Mouse (Mus musculus): ENCODE measurements at regions not wholly inside any gene's neighbourhood (a gene's known extent, or its start where the extent isn't known, plus 50 kb on each side); places are given as distances from the start of the nearest gene placed in this dataset.

GRCm38 (mm10) chr9:115642032-115642431, 267.2 kb upstream of the Gadl1 start:
- Histone ChIP-seq H3K4me3 (replicated peaks) (no peak overlapping the region), H3K36me3 (replicated peaks; ENCODE audit: low read length) (peaks cover 8% of the 10 kb centered on the region), H3K27me3 (replicated peaks) (peaks cover 4% of the 10 kb centered on the region), H3K4me1 (peaks cover 2% of the 10 kb centered on the region; the same call in 1 of the 2 replicates), H3K9me3 (peaks cover 32% of the 10 kb centered on the region)
- TF ChIP-seq GATA1 (IDR thresholded peaks at IDR 0.05; ENCODE audit: borderline replicate concordance, low read length) (no peak), FLI1 (IDR thresholded peaks at IDR 0.05; ENCODE audit: low read length) (no peak)

DNA sequence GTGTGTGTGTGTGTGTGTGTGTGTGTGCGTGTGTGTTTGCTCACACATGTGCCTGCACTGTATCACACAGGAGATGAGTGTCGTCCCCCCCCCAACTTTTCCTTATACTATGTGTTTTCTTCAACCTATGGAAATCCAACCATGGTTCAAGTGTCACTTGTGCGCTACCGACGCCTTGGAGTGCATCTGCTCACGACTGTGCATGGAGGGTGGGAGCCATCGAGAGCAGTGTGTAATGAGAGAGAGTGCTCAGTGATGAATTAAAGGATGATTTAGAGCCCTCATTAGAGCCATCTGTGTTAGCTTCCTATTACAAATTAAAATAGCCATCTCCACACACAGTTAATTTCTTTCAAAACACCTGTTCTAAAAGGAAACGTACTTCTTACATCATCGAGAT, 264.3 kb upstream of the Gadl1 start:
- peaks cover 34% of the 10 kb centered on the region for H3K9me3 ChIP-seq
- no peak for TF ChIP-seq FLI1 (IDR thresholded peaks at IDR 0.05; ENCODE audit: low read length)
- TF ChIP-seq GATA1 (IDR thresholded peaks at IDR 0.05; ENCODE audit: borderline replicate concordance, low read length) = no peak

DNA sequence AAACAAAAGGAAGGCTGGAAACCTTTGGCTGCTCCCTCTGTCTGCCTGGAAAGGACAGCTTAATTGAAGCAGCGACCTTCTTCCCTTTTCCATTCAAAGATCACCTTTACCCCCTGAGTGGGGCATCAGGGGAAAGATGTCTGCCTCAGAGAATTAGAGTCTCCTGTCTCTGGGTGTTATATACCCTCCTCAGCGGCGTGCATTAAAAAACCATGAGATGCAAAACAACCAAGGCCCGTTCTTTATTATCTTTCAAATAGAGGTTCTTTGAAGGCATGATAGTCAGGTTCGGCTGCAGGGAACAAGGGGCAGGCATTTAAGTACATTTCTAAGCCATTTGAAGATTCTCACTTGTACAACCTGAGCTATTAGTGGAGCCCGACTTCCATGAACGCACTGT, 263.0 kb upstream of the Gadl1 start:
- H3K36me3 ChIP-seq (replicated peaks; ENCODE audit: low read length) = peaks cover 6% of the 10 kb centered on the region
- H3K4me1 ChIP-seq = peaks cover 8% of the 10 kb centered on the region
- no peak overlapping the region for H3K4me3 ChIP-seq (replicated peaks)
- peaks cover 28% of the 10 kb centered on the region for H3K9me3 ChIP-seq
- peaks cover 8% of the 10 kb centered on the region for H3K27me3 ChIP-seq (replicated peaks)
- TF ChIP-seq FLI1 (IDR thresholded peaks at IDR 0.05; ENCODE audit: low read length) (no peak), GATA1 (IDR thresholded peaks at IDR 0.05; ENCODE audit: borderline replicate concordance, low read length) (no peak)

More for the DNA sequence above, 264.3 kb upstream of the Gadl1 start:
- Histone ChIP-seq H3K4me1 (no peaks in the 10 kb centered on the region), H3K27me3 (replicated peaks) (peaks cover 8% of the 10 kb centered on the region), H3K36me3 (replicated peaks; ENCODE audit: low read length) (peaks cover 8% of the 10 kb centered on the region), H3K4me3 (replicated peaks) (no peak overlapping the region)

GRCm38 (mm10) chr9:115651708-115652107, 257.5 kb upstream of the Gadl1 start:
- H3K4me3 ChIP-seq (replicated peaks) = no peak overlapping the region
- TF ChIP-seq FLI1 (IDR thresholded peaks at IDR 0.05; ENCODE audit: low read length) (no peak), GATA1 (IDR thresholded peaks at IDR 0.05; ENCODE audit: borderline replicate concordance, low read length) (no peak)
- H3K27me3 ChIP-seq (replicated peaks) = peaks cover 5% of the 10 kb centered on the region
- peaks cover 8% of the 10 kb centered on the region for H3K36me3 ChIP-seq (replicated peaks; ENCODE audit: low read length)
- peaks cover 17% of the 10 kb centered on the region for H3K9me3 ChIP-seq
- peaks cover 48% of the 10 kb centered on the region for H3K4me1 ChIP-seq

DNA sequence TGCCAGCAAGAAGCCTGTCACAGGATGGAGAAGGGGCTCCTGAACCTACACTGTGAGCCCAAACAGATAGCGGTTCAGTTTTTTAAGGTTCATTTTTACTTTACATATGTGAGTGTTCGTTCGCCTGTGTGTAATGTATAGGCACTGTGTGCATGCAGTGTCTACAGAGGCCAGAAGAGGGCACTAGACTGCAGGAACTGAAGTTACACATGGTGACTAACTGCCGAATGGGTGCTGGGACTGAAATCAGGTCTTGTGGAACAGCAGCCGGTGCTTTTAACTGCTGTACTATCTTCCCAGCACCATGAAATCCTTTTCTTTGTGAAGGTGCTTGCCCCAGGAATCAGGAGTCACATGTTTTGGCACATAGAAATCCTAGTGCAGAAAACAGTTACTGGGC, 256.1 kb upstream of the Gadl1 start:
- peaks cover 8% of the 10 kb centered on the region for H3K36me3 ChIP-seq (replicated peaks; ENCODE audit: low read length)
- no peaks in the 10 kb centered on the region for H3K27me3 ChIP-seq (replicated peaks)

DNA sequence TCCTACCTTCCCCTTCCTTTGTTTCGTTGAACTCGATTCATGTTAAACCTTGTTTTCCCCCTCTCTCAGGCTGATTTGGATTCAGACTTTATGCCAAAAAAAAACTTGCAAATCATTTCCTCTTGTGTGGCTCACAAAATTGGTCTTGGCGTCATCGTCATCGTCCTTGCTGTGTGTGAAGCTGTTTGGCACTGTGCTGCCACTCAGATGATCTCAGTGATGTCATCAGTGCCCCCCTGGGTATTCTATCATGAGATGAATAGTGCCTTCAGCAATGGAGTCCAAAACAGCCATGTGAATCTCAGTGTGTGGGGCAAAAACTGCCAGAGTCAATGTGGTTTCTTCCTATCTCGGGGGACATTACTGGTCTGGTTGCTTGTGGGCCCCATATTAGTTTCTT, 254.3 kb upstream of the Gadl1 start:
- Histone ChIP-seq H3K4me1 (peaks cover 68% of the 10 kb centered on the region), H3K9me3 (peaks cover 23% of the 10 kb centered on the region)

More for the DNA sequence above, 256.1 kb upstream of the Gadl1 start:
- TF ChIP-seq GATA1 (IDR thresholded peaks at IDR 0.05; ENCODE audit: borderline replicate concordance, low read length) (no peak), FLI1 (IDR thresholded peaks at IDR 0.05; ENCODE audit: low read length) (no peak)
- peaks cover 62% of the 10 kb centered on the region for H3K4me1 ChIP-seq
- H3K4me3 ChIP-seq (replicated peaks) = no peak overlapping the region
- H3K9me3 ChIP-seq = peaks cover 17% of the 10 kb centered on the region

GRCm38 (mm10) chr9:115656538-115656937, 252.7 kb upstream of the Gadl1 start:
- Histone ChIP-seq H3K36me3 (replicated peaks; ENCODE audit: low read length) (peaks cover 15% of the 10 kb centered on the region), H3K4me1 (peaks cover 73% of the 10 kb centered on the region), H3K4me3 (replicated peaks) (no peak overlapping the region), H3K9me3 (peaks cover 26% of the 10 kb centered on the region), H3K27me3 (replicated peaks) (no peaks in the 10 kb centered on the region)
- no peak for TF ChIP-seq GATA1 (IDR thresholded peaks at IDR 0.05; ENCODE audit: borderline replicate concordance, low read length)
- TF ChIP-seq FLI1 (IDR thresholded peaks at IDR 0.05; ENCODE audit: low read length) = no peak

More for the DNA sequence above, 254.3 kb upstream of the Gadl1 start:
- no peaks in the 10 kb centered on the region for H3K27me3 ChIP-seq (replicated peaks)
- peaks cover 15% of the 10 kb centered on the region for H3K36me3 ChIP-seq (replicated peaks; ENCODE audit: low read length)
- no peak for TF ChIP-seq GATA1 (IDR thresholded peaks at IDR 0.05; ENCODE audit: borderline replicate concordance, low read length)
- H3K4me3 ChIP-seq (replicated peaks) = peak overlapping the region; percentile 69

DNA sequence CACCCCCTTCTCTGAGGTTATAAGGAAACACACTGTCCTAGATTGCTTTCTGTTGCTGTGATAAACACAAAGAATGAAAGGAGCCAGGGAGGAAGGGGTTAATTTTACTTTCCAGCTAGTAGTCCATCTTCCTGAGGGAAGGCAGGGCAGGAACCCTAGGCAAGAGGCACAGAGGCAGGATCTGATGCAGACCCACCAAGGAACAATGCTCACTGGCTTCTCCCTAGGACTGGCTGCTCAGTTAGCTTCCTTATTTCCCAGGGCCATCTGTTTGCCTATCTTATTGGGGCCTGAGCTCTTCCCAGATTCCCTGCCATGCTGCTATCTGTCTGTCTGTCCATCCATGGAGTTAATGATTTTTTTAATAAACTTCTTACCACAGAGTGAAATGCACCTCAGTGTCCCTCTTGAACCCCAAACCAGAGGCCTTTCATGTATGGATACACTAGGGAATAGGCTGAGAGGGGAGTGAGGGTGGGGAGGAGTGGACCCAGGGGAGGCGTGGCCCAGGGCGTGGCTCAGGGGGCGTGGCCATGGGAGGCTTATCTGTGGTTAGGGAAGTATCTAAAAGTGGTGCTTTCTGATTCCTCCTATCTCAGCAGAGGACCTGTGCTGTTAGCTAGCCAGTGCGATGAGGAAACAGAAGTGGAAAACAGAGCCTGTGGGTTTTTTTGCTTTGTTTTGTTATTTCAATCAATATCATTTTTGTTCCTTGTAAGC, 252.1 kb upstream of the Gadl1 start:
- Histone ChIP-seq H3K4me3 (replicated peaks) (no peak overlapping the region), H3K36me3 (replicated peaks; ENCODE audit: low read length) (peaks cover 15% of the 10 kb centered on the region), H3K27me3 (replicated peaks) (no peaks in the 10 kb centered on the region), H3K9me3 (peaks cover 26% of the 10 kb centered on the region), H3K4me1 (peaks cover 68% of the 10 kb centered on the region)
- TF ChIP-seq GATA1 (IDR thresholded peaks at IDR 0.05; ENCODE audit: borderline replicate concordance, low read length) (no peak), FLI1 (IDR thresholded peaks at IDR 0.05; ENCODE audit: low read length) (no peak)

GRCm38 (mm10) chr9:115658477-115658876, 250.8 kb upstream of the Gadl1 start:
- H3K36me3 ChIP-seq (replicated peaks; ENCODE audit: low read length) = peaks cover 7% of the 10 kb centered on the region
- H3K27me3 ChIP-seq (replicated peaks) = no peaks in the 10 kb centered on the region
- peaks cover 68% of the 10 kb centered on the region for H3K4me1 ChIP-seq
- H3K9me3 ChIP-seq = peaks cover 15% of the 10 kb centered on the region
- H3K4me3 ChIP-seq (replicated peaks) = no peak overlapping the region
- no peak for TF ChIP-seq FLI1 (IDR thresholded peaks at IDR 0.05; ENCODE audit: low read length)
- no peak for TF ChIP-seq GATA1 (IDR thresholded peaks at IDR 0.05; ENCODE audit: borderline replicate concordance, low read length)

DNA sequence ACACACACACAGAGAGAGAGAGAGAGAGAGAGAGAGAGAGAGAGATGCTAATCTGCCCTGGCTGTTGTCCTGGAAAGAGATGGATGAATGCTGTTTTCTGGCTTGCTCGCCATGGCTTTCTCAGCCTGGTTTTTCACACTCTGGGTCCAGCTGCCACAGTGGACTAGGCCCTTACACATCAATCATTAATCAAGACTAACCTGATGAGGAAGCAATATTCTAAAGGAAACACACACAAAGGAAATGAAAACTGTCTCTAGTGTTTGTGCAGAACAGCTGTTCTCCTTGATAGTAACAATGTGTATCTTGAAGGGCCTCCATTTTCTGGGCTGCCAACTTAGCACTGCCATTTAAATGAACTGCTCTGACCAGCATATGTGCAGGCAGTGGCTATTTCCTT, 248.9 kb upstream of the Gadl1 start:
- Histone ChIP-seq H3K4me1 (peaks cover 60% of the 10 kb centered on the region), H3K4me3 (replicated peaks) (no peak overlapping the region), H3K9me3 (peaks cover 14% of the 10 kb centered on the region), H3K27me3 (replicated peaks) (no peaks in the 10 kb centered on the region), H3K36me3 (replicated peaks; ENCODE audit: low read length) (peaks cover 7% of the 10 kb centered on the region)
- TF ChIP-seq GATA1 (IDR thresholded peaks at IDR 0.05; ENCODE audit: borderline replicate concordance, low read length) (no peak), FLI1 (IDR thresholded peaks at IDR 0.05; ENCODE audit: low read length) (no peak)
